Mouse (Mus musculus) naive thymus-derived CD4-positive, alpha-beta T cell, adult 2 months (primary cell): Measurements from ENCODE around the gene Atxn7l2.

ENCODE experiments used
- DNase-seq: peaks from one replicate; pipeline ENCODE4 v3.0.0-alpha.2; 2011; ENCODE audit warnings: low read depth

Gene Atxn7l2

DNA sequence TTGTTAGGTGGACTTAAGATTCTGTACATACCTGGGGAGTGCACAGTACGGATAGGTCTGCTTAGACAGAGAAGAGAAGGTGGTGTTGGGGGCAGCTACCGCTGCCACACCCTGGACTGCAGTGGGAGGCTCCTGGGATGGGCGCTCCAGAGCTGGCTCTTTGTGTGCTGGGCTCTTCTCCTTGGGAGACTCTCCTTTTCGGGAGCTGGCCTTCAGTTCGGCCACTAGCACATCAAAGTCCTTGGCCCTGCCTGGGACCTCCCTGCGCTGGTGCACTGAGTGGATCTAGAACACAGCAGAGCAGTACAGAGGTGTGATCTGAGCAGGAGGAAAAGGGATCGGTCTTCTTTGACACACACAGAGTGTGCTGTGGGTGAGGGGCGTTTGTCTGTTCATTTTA lies 5.1 kb downstream of the Atxn7l2 start:
- no peak for DNase-seq

DNA sequence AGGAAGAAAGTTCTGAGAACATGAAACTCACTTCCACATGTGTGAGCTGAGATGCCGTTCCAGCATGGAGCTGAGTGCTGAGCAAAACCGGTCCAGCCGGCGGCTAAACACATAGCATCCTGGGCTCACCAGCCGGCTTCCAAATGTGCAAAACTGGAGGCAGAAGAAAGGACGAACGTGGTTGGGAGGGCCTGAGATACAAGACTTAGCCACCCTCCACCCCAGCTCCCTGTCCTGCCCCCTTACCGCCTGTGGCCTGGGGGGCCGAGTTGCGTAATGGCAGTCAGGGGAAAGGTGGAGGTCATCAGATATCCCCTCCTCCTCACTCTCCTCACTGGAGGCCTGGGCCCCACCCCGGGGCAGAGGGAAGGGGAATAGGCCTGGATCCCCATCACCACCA lies 6.3 kb downstream of the Atxn7l2 start:
- DNase-seq = no peak

DNA sequence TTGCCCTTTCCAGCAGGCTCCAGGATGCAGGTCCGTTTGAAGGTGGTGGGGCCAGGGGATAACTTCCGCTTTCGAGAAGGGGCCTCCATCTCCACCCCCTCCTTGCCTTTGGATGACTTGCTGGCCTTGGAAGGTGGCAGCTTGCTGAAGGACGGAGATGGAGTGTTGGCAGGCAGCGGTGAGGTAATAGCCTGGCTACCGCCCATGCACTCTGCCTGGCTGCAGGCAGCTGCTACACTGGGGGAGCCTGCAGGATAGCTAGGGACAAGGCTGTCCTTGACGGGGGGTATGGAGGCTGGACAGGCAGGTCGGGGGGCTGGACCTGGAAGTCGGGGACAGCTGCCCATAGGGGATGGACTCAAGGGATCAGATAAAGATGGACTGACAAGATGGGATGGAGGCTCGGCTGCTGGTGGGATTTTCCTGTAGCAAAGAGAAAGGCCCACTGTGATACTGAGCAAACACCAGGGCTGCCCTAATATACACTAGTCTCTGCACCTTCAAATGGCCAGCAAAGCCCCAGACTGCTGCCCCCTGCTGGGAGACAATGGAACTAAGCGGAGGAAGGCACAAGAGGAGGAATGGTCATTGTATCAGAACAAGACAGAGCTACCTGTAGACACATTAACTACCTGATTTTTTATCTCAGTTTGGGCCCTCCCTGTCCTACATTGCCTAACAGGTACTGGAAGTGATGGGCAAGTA lies 7.0 kb downstream of the Atxn7l2 start:
- peak; percentile 84 for DNase-seq

DNA sequence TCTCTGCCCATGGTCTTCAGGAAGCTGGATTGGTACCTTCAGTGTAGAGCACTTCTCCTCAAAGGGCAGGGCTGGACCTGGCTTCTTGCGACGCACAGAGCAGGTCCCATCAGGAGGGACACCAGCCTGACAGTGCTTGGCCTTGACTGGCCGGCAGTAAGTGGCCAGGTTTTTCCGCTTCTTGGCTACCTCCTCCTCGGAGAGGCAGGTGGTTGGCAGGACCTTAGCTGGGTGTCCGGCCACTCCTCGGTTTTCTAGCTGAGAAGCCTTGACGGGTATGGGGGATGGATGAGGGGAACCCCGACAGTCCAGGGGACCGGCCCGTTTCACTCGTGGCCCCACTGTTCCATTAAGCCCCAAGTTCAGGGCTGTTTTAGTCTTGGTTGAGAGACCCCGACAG lies 7.5 kb downstream of the Atxn7l2 start:
- no peak for DNase-seq

DNA sequence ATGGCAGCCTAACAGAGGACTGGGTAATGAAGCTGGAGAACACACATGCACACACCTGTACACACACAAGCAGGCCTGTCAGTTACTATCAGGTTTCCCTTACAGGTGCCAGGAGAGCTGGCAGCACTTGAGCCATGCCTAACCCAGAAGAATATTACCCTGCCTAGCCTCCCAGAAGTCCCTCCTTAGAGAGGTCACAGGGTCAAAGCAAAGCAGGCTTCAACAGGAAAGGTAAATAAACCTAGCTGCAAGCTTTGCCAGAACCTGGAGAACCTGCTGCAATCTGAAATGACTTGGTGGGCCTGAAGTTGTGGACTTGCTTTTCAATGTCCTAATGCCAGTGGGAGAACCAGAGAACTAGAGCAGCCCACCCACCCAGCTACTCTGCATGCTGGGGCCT lies 8.2 kb downstream of the Atxn7l2 start:
- DNase-seq = no peak

DNA sequence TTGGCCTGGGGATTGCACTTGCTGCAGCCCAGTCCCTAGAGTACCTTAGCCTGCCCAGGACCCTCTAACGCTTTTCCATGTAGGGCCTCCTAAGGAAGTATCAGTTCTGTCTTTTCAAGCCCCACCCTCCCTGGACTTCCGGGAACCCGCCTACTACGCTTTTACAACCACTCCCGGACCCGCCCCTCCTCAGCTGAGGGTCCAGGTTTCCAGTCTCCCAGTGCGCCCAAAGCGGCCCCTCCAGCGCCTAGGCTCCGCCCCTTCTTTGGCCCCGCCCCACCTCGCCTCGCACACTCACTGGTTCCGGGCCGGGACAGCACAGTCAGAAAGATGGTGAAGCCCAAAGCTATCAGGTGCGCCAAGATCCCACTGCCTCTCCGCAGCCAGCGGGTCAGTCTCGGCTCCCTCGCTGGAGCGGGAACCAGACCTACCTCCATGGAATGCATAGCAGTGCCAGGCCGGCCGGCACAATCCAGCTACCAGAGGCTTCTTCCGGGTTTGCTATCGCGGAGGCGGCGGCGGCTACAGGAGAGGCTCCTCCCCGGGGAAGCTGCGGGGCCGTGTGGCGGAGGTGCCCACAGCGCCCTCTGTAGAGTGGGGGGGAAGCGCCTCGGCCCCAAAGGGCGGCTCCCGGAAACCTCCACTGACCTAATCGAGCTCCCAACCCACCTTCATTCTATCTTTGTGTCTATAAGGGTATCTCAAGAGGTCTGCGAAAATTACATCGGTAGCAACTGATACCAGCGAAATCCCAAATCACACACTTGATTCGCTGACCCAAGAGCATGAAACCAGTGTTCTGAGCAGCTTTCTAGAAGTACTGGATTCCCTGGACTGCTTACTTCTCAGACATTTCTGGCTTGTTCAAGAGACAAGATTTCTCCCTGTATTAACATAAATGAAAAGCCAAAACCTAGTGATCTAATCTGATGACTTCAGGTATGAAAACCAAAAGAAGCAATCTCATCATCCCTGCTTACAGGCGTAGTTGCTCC lies 10.1 kb downstream of the Atxn7l2 start, which contains the start of gene Cyb561d1:
Cyb561d1 (minus strand) TSS at position 884 of the 995 bp plus-strand sequence.
- DNase-seq = peak; percentile 93

DNA sequence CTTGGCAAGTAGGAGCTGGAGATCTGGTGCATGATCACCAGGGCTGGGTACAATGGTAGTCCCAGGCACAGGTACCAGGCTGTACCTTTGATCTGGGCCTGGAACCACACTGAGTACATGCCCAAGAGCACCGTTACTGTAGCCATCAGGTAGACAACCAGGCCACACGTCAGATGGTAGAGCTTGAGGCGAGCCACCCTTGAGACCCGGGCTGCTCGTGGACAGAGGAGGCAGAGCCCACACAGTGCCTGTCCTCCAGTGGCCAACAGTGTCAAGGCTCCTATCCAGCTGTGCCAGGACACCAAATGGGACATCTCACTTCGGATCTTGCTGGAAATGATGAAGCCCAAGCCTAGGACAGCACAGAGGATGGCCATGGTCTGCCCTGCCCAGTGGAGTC lies 11.5 kb downstream of the Atxn7l2 start:
- DNase-seq = no peak

DNA sequence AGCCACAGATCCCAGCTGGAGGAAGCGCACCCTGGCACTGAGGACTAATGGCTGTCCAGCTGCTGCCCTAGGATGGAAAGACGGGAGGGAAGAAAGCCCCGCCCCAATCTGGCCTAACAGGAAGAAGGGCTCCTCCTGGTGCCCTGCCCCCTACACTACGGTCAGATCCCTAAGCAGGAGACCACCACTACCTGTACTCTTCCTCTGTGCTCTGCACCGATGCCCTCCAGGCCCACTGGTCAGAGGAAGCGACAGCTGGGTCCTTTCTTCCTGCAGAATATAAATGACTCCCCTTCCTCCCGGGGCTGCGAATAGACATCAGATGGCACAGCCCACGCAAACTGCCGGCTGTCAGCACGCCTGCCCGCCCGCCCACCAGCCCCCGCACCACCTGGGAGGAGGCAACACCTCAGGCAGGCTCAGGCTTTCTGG lies 13.7 kb downstream of the Atxn7l2 start:
- no peak for DNase-seq

DNA sequence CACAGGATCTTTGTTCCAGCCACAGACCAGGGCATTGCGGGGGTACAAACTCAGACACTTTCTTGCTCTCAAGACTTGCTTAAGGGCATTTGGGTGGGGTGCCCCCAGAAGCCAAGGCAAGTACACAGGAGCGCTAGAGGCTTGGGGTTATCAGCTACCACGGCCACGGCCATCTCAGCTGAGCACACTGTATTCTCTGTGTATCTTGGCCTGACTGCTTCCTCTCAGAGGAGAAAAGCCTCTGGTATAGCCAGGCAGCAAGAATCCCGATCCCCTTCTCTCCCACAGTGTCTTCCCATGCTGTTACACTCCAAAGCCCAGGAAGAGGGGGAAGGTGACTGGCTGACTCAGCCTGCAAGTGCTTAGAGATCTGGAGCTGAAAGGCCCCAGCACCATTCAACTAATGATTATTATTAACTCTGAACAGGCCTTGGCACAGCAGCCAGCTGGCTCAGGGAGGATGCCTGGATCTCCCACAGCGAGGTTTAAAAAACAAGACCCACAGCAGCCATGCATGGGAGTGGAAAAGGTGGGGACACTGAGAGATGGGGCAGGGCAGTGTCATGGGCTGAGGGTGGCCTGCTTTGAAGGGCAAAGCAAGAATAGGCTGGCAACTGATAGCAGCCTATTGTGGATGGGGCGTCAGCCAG lies 14.7 kb downstream of the Atxn7l2 start:
- DNase-seq = no peak

DNA sequence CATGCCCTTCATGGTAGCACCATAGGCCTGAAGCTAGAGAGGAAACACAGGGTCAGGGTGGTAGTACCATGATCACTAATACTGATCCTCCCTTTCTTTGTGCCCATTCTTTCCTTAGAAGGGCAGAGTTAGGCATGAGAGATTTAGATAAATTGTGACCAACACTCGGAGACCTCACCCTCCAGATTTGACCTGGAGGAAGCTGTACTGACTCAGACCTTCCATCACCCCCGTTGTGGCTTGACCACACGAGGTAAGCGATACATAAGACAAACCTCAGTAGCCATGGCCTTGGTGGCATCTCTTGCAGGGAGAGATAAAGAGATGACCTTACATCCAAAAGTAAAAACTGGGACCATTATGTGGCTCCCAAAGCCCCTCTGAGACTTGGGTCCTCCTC lies 15.4 kb downstream of the Atxn7l2 start:
- DNase-seq = no peak

DNA sequence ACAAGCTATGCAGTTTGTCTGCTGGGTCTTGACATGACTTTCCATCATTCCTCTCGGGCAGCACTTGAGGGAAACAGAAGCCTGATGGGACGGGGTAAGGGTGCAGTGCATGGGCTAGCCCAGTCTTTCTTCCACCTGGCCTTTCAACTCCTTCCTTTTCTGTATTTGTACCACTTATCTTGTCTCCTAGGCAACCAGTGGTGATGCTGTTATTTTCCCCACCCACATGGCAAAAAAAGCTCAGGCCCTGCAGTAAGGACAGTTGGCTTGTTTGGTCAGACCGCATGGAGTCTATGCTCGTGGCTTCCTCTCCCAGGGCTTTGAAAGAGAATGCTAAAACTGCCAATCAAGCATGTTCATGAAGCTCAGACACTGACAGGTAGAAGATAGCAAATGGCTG lies 17.0 kb downstream of the Atxn7l2 start:
- no peak for DNase-seq

DNA sequence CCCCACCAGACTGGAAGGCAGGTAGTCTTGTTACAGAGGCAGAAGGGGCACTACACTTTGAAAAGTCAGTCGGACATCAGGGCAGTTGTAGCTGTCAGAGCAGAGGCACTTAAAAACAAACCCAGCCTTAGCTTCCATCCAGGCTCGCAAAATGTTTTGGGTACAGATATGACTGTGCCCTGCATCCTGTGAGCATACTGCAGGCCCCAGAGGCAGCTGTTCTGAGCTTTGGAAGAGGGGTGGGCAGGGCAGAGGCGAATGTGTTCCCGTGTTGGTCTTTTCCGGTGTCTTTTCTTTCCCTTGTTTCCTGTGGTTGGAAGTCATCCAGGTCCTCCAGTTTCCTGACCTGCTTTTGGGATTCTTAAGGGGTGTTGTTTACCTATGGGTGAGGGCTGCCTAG lies 20.8 kb downstream of the Atxn7l2 start:
- no peak for DNase-seq

DNA sequence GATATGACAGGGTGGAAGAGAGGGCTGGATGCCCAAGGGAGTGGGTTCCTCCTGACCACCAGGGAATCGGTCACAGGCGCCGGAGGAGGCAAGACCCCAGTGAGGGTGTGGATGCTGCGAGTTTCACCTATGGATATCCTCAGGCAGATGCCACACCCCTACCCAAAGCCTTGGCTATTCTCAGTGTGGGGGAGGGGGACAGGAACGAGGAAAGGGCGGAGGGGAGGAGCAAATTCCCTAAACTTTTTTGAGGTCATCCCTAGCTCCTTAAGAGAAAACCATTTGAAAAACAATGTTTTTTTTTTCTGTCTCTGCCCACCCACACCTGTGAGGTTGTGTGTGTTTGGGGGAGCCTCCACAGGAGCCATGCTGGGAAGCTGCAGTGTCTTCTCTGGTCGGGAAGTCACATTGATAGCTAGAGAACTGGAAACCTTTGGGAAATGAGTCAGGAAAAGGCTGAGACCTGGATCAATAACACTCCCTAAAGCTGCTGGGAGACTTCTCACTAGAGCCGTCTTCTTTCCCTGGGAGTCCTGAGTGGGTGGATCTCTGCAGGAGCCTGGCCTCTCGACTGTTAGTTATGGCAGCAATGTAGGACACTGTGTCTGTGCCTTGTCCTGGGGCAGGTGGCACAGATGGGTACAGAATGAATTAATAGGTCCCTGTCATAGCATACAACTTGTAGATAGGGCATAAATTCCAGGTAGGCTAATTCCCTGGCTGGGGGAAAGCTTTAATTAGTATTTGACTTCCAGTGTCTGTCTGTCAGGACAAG lies 21.8 kb downstream of the Atxn7l2 start:
- DNase-seq = no peak

DNA sequence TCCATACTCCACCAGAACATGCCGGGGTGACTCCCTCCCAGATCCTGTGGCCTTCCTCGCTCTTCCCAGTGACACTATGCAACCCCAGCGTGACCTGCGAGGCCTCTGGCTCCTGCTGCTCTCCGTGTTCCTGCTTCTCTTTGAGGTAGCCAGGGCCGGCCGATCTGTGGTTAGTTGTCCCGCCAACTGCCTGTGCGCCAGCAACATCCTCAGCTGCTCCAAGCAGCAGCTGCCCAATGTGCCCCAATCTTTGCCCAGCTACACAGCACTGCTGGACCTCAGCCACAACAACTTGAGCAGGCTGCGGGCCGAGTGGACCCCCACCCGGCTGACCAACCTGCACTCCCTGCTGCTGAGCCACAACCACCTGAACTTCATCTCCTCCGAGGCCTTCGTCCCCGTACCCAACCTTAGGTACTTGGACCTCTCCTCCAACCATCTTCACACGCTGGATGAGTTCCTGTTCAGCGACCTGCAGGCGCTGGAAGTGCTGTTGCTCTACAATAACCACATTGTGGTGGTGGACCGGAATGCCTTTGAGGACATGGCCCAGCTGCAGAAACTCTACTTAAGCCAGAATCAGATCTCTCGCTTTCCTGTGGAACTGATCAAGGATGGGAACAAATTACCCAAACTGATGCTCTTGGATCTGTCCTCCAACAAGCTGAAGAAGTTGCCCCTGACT lies 23.5 kb downstream of the Atxn7l2 start:
- DNase-seq = no peak

DNA sequence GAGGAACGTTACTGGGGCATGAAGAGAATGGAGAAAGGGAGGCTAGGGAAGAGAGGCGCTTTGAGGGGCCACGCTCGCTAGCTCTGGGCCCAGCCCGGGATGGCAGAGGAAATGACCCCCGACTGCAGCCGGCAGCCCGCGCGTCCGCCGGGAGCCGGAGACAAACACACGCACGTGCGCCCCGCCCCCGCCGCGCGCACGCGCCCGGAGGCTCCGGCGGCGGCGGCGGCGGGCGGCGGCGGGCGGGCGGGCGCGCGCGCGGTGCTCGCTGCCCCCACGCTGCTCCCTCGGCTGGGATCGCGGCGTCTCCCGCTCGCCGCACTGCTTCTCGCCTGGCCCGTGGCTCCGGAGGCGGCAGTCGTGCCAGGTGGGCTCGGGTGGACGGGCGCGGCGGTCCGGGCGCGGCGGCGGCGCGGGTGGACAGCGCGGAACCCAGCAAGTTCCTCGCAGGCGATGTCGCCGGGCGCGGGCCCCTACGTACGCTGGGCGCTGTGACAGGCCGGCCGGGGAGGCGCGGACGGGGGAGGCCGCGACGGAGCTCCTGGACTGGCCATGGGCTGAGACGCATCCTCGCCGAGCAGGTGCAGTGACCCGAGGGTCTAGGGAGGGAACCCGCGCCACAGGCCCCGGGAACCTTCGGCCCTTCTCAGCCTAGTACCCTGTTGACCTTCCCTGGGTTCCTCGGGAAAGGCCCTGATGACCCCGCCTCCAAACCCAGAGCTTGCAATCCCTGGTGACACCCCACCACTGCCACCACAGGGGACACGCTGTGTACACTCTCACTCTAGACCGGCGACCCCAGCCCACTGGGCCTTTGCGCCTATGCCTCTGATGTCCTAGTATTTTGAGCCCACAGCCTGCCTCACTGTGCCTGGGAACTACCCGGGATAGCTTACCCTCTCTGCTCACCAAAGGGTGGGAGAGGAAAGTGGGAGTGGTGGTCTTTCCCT lies 24.4 kb downstream of the Atxn7l2 start, which contains the start of gene Amigo1:
Amigo1 (plus strand) TSS at position 238 of the 950 bp plus-strand sequence.
- peak; percentile 61 for DNase-seq

DNA sequence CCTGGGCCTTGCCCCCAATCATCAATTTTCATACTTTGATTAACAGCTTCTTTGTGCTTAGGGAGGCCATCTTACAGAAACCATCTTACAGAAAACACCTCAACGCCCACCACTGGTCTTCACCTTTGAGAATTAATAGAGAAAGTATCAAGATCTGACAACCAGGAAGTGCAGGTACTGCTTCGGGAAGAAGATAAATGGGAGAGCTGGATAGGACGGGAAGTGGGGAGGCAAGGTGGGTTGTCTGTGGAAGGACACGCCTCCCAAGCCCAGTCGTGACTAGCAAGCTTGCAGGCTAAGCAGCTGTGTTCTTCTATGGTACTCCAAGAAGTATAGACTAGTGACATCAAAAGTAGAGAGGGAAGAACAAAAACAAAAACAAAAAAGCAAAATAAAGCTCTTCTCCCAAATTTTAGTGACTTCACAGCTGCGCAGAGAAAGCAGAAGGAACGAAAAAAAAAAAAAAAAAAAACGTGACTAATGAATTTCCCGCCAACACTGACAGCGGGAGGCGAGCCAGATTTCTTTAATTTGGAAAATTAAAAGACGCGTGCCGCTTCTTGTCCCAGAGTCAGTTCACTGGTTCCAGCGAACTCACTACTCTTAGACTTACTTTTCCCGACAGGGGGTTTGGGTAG lies 25.2 kb downstream of the Atxn7l2 start:
- DNase-seq = peak; percentile 23

DNA sequence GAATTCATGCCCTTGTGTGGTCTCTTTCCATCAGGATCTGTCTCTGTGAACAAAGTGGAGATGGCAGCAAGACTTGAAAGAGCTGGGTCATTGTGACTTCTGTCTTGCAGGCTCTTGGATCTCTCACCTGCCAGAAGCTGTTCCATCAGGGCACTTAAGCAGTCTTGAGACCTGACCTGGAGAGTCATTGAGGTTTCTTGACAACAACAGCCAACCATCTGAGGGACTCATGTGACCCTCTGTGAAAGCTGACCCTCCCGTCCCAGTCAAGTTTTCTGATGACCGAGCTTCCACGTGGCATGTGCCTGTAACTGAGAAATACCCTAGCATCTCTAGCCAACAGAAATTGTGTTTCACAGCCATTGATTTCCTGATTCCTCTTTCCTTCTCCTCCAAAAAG lies 26.0 kb downstream of the Atxn7l2 start:
- DNase-seq = no peak

DNA sequence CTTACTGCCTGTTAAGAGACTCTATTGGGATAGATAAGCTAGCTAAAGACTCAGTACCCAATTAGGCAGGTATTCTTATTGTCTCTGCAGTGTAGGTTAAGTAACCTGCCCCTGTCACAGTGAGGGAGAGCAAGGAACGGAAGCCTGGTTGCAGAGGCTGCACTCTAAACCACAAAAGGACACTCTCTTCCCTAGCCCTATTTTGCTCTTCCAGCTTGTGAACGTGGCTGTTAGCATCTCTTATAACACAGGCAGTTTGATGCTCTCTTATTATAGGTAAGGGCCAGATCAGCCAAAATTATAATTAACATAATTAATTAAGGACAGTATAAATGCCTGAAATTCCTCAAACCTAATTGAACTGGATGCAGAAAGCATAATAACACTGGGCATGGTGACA lies 30.2 kb downstream of the Atxn7l2 start:
- DNase-seq = no peak
